Mouse (Mus musculus) cerebellum, postnatal 25 days (tissue): Measurements from ENCODE around the gene Ciita.
A peak's percentile ranks its signal among the peaks of the same experiment; 100 is the strongest.

Source experiments
- DNase-seq, 2 experiments: peaks; one replicate each; pipeline ENCODE4 v3.0.0; 2021; ENCODE audit warnings: mixed read lengths in 2 of 2

Gene Ciita

DNA sequence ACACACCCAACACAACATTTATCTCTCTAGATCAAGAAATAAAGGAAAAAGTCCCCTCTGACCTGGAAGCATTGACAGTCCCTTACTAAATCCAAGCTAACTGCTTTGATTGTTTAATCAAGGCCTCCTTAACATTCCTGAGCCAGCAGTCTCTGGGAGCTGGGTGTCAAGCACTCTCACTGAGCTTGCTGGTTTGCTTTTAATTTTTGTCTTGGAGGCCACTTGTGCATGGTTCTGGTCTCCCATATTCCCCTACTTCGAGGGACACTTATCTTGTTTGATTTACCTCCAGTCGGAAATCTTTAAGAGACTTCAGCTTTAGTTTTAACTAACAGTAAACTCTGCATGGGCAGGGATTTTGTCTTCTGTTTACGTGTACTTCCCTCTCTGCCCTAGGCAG is 4.9 kb upstream of the Ciita start:
- no peak for DNase-seq

DNA sequence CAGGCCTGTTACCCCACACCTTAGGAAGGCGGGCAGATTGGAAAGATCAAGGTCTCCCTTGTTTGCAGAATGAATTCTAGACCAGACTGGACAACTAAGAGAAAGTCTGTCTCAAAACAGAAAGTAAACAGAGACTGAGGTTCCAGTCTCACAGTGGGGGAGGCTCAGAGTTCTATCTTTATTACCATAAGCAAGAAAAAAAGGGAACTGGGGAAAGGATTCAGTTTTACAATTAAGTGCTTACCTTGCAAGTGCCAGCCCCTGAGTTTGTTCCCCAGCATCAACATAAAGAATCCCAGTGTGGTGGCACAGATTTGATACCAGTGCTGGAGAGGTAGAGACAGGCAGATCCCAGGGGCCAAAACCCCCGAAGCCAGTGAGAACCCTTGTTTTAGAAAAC is 3.9 kb upstream of the Ciita start:
- no peak for DNase-seq

DNA sequence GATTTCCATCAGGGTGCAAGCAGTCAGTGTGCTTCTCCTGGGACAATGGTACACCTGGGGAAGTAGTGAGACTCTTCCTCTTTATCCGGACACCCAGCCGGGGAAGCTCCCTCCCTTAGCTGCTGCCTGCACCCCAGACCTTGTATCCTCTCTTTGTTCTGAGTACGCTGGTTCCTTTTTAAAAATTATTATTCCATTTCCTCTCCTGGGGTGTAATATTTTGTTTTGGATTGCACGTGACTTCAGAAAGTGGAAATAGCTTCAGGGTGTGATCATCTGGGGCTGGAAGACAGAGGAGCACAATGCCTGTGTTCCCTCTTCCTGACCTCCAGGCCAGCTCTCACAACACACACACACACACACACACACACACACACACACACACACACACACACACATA is 2.5 kb downstream of the Ciita start:
- DNase-seq = no peak

DNA sequence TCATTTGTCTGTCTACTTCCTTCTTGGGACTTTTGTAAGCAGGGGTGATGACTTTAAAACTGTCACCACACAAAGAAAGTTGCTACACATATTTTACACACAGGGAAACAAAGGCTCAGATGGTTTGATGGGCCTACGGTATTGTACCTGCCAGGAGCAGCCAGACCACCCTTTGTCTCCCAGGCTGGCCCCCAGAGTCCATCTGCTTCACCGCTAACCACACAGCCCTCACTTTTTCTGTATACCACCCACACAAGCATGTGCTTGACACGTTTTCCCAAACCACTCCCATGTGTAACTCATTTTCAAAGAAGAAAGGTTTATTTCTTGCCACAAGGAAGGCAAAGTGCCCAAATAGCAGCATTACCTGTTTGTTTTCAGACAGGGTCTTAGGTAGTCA is 7.1 kb downstream of the Ciita start:
- no peak for DNase-seq

DNA sequence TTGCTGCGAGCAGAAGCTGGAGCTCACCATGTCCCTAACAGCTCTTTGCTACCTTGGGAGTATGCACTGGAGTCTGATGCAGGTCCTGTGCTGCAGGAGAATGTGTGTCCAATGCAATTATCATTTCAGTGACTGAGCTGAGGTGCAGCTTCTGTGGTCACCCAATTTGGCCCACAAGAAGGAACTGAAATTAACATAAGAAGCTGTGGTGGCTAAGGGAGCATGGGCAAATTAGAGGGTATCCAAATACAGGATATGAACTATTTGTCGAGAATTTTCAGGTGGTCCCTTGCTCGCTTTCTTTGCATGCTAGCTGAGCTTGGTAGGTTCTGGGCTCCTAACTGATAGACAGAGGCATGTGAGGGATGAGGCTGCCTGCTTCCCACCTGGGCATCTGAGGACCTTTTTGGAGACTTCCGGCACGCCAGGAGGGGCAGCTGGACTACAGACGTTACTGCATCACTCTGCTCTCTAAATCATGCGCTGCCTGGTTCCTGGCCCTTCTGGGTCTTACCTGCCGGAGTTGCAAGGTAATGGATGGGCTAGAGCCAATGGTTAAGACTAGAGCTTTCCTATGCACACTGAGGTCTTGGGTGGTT is 8.1 kb downstream of the Ciita start:
- no peak for DNase-seq

DNA sequence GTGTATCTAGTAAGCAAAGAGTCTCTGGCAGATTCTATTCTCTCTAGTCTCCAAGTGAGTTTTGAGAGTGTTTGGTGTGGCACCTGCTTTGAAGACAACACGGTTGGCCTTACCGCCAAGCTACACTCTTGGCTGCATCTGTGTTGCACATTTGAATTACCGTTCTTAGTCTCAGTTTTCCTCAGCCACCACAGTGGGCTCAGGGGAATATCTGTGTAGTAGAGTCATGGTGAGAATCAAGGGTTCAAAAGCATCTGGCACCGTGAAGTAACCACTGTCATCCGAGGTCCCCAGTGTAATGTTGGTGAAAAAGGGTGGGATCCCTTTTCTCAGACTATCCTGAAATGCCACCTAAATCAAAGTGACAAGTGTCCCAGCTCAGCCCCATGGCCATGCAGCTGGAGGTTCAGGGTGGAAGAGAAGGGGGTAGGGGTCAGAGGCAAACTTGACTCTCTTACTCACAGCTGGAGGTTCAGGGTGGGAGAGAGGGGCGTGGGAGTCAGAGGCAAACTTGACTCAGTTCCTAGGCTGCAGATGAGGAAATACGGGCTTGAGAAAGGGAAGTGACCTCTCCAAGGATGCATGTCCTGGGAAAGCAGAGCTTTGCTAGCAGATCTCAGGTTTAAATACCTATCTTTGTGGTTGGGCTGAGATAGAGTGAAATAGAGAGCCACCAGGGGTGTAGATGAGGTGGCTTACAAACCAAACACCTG is 9.1 kb downstream of the Ciita start:
- DNase-seq = no peak

DNA sequence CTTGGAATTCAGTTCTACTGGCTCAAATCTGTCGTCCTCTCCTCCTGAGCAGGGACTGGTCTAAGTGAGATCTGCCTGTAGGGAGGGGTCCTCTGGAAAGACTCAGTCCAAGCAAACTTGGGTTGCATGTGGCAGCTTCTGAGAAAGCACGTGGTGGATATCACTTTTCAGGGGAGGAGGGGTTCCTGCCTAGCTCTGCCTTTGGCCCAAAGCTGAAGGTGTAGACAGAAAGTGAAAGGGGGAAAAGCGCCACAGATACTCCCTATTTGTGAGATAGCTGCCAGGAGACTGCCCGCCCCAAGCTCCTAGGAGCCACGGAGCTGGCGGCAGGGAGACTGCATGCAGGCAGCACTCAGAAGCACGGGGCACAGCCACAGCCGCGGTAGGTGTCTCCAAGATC is 9.6 kb downstream of the Ciita start:
- no peak for DNase-seq

DNA sequence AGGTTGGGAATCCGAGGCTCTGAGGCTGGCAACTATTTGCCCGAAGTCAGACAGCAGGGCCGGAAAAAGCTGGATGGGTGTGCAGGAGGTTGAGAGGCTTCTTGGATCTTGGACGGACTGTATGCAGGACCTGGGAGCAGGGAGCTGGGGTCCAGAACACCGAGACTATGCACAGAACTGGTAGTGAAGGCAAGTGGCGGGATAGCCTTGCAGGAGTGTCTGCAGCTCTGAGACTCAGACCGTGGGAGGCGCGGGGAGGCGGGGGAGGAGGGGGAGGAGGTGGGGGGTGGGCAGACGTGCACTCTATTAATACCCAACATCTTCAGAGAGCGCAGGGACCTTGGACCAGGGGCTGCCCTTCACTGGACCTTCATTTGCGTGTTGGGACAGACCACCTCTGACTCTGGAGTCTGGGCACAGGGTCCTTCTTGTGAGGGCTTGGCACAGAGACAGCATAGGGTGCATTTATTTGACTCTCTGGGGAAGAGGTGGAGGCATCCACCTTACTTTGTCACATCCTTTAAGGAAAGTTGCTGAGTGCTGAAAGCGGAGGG is 10.1 kb downstream of the Ciita start:
- DNase-seq = no peak

DNA sequence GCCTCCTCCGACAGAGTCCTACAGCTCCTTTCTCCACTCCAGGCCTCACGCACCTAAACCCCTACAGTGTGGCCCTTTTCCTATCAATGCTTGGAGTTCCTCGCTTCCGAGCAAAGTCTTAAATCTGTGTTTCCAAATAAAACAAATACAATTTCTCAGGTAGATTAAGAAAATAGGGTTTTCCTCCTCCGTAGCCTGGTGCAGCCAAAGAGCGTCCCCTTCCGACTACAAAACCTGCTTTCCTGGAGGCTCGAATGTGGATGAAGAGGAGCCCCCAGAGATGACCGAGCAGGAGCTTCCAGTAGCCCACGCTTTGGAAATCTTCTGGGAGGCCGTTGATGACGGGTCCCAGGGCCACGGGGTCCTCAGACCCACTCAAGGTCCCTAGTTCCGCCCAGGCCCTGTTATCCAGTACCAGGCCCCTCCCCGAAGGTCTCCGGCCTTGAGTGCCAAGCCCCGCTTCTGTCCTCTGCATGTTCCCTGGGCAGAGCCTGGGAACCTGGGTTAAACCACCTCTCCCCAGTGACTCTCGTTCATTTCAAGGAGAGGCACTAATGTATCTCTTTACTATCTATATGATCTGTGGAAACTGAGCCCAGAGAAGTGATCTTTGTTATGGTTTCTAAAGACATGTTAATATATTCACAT is 10.8 kb downstream of the Ciita start:
- no peak for DNase-seq

DNA sequence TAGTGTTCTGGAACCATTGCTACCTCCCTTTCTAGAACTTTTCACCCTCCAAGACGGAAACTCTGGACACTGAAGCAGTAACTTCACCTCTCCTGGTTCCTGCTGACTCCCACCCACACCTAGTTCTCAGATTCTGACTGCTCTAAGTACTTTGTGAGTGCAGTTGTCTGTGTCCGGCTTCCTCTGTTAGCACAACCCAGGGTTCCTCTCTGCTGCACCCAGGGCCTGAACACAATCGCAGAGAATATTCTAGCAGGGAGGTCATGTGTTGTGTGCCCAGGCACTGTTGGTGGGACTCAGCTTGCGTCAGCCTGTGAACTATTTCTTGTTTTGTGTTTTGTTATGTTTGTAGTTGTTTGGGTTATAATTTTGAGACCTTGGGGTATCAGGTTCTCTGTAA is 11.9 kb downstream of the Ciita start:
- DNase-seq = no peak

DNA sequence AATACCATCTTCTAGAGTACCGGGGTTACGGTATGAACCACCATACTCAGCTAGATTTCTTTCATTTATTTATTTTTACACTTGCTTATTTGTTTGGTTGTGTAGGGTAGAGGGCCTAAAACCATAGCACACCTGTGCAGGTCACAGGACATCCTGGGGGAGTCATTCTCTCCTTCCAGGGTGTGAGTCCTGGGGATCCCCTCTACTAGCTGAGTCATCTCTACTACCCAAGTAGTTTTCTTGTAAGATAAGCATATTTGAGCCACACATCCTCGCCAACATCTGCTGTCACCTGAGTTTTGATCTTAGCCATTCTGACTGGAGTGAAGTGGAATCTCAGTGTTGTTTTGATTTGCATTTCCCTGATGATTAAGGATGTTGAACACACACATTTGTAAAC is 12.7 kb downstream of the Ciita start:
- DNase-seq = no peak

DNA sequence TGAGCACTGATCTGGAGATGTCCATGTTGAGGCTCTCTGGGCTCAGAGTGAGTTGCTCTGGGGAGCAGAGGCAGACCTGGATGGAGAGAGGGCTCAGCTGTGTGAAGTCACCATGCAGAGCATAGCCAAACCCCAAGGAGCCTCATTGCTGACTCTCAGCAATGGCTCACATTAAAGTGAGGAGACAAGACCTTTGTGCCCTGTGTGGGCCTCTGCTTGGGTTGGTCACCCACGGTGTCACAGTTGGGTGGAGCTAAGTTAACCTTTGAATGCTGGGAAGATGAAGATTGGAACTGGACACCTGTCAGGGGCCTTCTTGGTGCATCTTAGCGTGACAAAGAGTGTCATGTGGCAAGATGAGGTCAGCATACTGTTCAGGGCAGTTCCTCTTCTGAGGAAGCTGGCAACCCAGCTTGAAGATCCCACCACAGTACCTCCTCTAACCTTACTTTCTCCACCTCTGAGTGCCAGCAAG is 16.0 kb downstream of the Ciita start:
- DNase-seq = no peak

DNA sequence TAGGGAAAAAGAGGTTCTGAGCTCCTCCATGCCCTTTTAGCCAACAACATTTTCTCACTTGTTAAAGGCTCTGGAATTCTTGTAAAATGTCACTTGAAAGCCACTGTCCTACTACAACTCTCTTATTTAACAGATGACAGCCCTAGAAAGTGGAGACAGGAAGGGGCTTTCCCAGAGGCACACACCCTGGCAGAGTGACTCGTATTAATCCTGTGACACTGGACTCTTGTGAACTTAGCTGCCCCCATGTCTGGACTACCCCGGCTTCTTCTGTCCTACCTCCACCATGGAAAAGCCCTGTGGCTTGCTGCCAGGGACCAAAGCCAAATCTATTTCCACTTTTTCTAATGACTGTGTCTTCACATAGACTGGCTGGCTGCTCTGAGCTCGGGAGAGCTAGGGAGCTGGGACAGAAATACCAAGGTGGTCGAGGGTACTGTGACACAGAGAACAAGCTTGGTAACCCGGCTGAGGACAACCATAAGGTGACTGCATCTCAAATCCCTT is 18.3 kb downstream of the Ciita start:
- DNase-seq = peak in 1 of 2 experiments; percentile 33

DNA sequence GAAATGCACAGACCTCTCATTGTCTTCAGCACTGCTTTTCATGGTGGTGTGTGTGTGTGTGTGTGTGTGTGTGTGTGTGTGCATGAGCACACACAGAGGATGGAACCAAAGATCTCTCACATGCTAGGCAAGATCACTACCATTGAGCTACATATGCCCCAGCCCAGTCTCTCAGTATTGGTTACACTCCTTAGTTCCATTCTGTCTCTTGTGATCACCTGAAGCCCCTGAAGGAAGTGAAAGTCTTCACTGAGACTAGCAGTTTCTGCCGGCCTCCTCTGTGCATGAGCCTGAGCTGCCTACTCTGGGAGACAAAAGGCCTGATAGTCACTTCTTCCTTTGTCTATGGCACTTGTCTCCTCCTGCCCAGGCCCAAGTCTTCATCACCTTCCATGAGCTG is 19.3 kb downstream of the Ciita start:
- no peak for DNase-seq

DNA sequence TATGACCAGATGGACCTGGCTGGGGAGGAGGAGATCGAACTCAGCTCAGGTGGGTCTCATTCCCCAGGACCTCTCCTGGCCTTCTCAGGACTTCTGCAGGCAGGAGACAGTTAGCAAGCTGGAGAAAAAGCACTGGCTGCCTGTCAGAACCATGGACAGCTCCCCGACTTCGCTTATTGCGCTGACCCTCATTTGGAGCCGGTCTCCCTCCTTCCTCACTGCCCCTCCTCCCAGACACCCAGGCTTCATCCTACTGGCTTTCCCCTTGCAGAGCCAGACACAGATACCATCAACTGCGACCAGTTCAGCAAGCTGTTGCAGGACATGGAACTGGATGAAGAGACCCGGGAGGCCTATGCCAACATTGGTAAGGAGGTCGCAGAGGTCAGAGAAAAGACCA is 22.0 kb downstream of the Ciita start:
- no peak for DNase-seq

DNA sequence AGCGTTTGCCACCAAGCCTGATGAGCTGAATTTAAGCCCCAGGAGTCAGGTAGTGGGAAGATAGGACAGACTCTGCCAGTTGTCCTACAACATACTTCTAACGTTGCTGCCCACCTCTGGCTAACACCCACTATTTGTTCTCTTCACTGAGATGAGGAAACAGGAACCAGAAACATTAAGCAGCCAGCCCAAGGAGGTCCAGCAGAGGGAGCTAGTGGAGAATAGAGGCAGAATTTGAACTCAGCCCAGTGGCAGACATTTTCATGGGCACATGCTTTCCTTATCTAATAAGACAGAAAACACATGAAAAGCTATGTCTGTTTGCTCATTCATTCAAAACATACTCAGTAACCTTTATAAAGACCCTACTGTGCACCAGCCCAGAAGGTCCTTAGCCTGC is 23.2 kb downstream of the Ciita start:
- DNase-seq = no peak

DNA sequence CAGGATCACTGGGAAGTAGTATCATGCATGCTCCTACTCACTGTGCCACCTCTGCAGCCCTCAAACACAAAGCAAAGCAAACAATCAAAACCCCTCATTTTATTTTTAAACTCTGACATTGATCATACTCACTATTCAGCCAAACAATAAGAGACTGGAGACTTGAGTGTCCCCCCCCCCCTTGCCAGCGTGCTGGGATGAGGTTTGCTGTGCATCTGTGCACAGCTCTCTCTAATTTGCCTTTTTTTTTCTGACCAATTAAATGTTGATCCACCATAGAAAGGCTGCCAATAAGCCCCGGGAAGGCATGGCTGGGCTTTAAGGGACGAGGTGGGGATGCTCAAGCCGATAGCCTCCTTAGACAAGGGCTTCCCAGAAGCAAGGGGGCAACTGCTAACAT is 27.6 kb downstream of the Ciita start:
- no peak for DNase-seq

DNA sequence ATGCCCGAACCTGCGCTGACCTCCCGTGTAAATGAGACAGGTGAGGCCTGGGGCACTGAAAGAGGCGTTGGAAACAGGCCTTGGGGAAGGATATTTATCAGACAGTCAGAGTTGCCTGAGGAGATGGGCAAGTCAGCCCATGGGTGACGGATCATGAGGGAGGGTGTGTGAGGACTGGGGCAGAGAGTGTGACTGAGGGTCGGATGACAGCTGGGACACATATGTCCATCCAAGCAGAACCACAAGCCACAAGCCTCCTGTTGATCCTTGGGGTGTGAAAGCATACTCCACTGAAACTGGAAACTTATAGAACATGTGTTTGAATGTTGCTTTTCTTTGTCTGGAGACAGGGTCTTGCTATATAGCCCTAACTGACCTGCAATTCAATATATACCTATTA is 28.8 kb downstream of the Ciita start:
- DNase-seq = no peak

DNA sequence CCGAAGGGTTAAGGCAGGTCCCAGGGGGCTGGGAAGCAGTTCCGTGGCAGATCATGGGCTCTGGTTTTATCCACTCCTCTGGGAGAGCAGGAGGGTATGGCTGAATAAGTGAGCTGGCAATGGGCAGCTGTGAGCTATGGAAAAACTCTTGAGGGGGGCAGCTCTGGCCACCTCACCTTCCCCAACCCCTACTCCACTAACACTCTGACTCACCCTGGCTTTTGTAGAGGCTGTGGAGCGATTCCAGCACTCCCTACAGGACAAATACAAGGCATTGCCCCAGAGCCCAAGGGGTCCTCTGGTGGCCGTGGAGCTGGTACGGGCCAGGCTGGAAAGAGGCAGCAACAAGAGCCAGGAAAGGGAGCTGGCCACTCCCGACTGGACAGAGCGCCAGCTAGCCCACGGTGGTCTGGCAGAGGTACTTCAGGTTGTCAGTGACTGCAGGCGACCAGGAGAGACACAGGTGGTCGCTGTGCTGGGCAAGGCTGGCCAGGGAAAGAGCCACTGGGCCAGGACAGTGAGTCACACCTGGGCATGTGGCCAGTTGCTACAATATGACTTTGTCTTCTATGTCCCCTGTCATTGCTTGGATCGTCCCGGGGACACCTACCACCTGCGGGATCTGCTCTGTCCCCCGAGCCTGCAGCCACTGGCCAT is 30.7 kb downstream of the Ciita start:
- DNase-seq = peak; percentile 89 to 93

DNA sequence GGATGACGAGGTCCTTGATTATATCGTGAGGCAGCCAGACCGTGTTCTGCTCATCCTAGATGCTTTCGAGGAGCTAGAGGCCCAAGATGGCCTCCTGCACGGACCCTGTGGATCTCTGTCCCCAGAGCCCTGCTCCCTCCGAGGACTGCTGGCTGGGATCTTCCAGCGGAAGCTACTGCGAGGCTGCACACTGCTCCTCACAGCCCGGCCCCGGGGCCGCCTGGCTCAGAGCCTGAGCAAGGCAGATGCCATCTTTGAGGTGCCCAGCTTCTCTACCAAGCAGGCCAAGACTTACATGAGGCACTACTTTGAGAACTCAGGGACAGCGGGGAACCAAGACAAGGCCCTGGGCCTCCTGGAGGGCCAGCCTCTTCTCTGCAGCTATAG is 31.3 kb downstream of the Ciita start:
- peak in 1 of 2 experiments; percentile 76 for DNase-seq

DNA sequence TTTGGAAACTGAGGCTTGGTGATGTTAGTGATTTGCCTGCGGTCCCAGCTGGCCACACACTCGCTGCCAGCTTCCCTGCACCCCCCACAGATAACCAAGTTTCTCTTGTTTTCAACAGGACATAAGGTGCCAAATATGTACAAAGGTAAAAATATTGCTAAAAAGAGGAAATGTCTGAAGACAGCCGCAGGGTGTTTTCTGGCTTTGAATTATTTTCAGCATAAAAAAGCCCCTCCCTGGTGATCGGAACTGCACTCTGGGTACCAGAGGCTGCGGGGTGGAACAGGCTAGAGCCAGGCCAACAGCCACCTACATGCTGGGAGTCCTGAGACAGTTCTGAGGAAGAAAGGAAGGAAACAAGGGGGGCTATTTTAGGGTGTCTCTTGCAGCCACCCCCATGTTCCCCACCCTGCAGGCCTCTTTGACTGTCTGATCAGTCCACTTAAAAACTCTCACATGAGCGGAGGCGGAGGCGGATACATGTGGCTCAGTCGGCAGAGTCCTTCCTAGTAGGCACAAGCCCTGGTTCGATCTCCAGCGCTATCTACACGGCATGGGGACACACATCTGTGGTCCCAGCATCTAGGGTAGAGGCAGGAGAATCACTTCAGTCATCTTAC is 36.2 kb downstream of the Ciita start:
- DNase-seq = no peak

DNA sequence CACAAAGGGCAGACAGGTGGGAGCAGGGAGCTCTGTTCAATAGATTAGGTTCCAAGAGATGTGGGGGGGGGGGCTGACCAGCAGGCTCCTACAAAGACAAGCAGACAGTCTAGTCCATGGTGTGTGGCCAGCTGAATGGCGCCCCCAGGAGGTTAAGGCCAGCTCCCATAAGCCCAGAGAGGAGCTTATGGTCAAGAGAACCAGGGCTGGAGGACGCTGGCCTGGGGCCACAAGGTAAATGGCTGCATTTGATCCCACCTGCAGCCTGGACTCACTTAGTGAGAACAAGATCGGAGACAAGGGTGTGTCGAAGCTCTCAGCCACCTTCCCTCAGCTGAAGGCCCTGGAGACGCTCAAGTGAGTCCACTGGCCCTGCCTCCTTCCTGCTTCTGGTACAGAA is 38.2 kb downstream of the Ciita start:
- no peak for DNase-seq
